Mouse (Mus musculus) E14TG2a.4 (cell line): ENCODE measurements at regions not wholly inside any gene's neighbourhood (a gene's known extent, or its start where the extent isn't known, plus 50 kb on each side); places are given as distances from the start of the nearest gene placed in this dataset.

Source experiments
- CTCF ChIP-seq: conservative IDR thresholded peaks from 2 replicates; pipeline ENCODE4 v1.5.1; 2014; ENCODE audit warnings: low read length
- NANOG ChIP-seq: IDR thresholded peaks from 2 replicates; pipeline ENCODE4 v1.6.1; 2014; ENCODE audit warnings: borderline replicate concordance, low read length, mixed read lengths

- TF ChIP-seq CTCF = no peak
- TF ChIP-seq NANOG = no peak
Measured at GRCm38 (mm10) chr17:41990804-41991203, 324.9 kb upstream of the Ptchd4 start.
